Mouse (Mus musculus): ENCODE data around the gene Frrs1.

DNA sequence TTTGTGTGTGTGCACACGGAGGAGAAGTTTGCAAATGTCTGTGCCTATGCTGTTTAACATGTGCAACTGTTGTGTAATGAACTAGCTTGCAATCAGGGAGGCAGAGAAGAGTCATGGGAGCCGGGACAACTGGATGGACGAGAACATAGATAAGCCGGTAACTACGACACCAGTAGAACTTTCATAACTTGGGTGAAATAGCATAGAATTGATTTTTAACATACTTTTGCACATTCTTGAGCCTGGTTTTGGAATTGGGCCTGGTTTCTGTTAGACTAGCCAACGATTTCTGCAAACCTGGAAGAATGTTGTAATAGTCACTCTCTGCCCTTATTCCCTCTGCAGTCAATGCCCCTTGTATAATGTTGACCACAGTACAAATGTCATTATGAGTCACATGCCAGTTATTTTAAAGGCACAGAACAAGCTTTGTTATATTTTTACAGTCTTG is 91.4 kb downstream of the Frrs1 start:
- TF ChIP-seq GATA1 (IDR thresholded peaks at IDR 0.05; ENCODE audit: low read length) (no peak), TAL1 (IDR thresholded peaks at IDR 0.05; ENCODE audit: low read length) (no peak)

All from erythroblast, embryonic 14.5 days (primary cell).